Mouse (Mus musculus) CH12.LX (cell line): ENCODE results near the gene Rnf168.

Source experiments
- CTCF ChIP-seq, 2 experiments: IDR thresholded peaks in 1 of 2; conservative IDR thresholded peaks in 1 of 2; 2 replicates each; pipeline ENCODE4 v1.5.1; 2011 to 2012; ENCODE audit warnings: low read depth in 2 of 2, low read length in 2 of 2, improper control_type of control experiment in 1 of 2, inconsistent platforms in 1 of 2, mild to moderate bottlenecking in 1 of 2, moderate library complexity in 1 of 2
- ELF1 ChIP-seq: IDR thresholded peaks from 2 replicates; pipeline ENCODE4 v1.6.1; 2014; ENCODE audit warnings: low read depth, mild to moderate bottlenecking, inconsistent platforms, low read length, improper control_type of control experiment
- EP300 ChIP-seq: IDR thresholded peaks from 2 replicates; pipeline ENCODE4 v1.6.1; 2011; ENCODE audit warnings: low read length, improper control_type of control experiment
- JUND ChIP-seq: conservative IDR thresholded peaks from 2 replicates; pipeline ENCODE4 v1.6.1; 2011; ENCODE audit warnings: low read depth, low read length, improper control_type of control experiment
- POLR2A ChIP-seq: IDR thresholded peaks from 2 replicates; pipeline ENCODE4 v1.6.1; 2011; ENCODE audit warnings: low read depth, mild to moderate bottlenecking, improper control_type of control experiment, low read length
- TBP ChIP-seq: conservative IDR thresholded peaks from 2 replicates; pipeline ENCODE4 v1.6.1; 2011; ENCODE audit warnings: low read depth, low read length, improper control_type of control experiment

GRCm38 (mm10) chr16:32243901-32244300 is 33.4 kb upstream of the Rnf168 start:
- no peak for TF ChIP-seq CTCF (conservative IDR thresholded peaks at IDR 0.05 in 1 of 2, IDR thresholded peaks at IDR 0.05 in 1 of 2; ENCODE audit: low read depth in 2 of 2, low read length in 2 of 2)
- TF ChIP-seq JUND: no peak
- TF ChIP-seq EP300: no peak
- no peak for TF ChIP-seq ELF1
- no peak for TF ChIP-seq POLR2A
- no peak for TF ChIP-seq TBP
